In genomic region chr5:72382148-72382547, GRCm38 (mm10) we compare ENCODE assay signal across 12 mouse cellular contexts.
"Had no signal": no experiment of that assay in that cellular context is flagged by ENCODE, and none has a peak within 500 bp of the region (broad histone marks: within the 10 kb centered on the region; RNA-seq: fewer than 3 reads in every experiment).

No protein-coding gene starts in this region.

- DNase-seq: kidney, adult 2 months; kidney, postnatal 14 days; lung, postnatal 10 days; midbrain, embryonic 14.5 days; spleen, adult 18-20 months; thymus, adult 18-20 months; thymus, postnatal 14 days had no signal

- H3K9me3 ChIP-seq: kidney, embryonic 15.5 days; limb, embryonic 10.5 days; liver, embryonic 15.5 days; neural tube, embryonic 12.5 days had no signal

- H3K4me2 ChIP-seq: kidney, embryonic 15.5 days; liver, embryonic 11.5 days; liver, embryonic 15.5 days; neural tube, embryonic 12.5 days had no signal

- H3K4me3 ChIP-seq: kidney, embryonic 15.5 days; limb, embryonic 10.5 days; liver, embryonic 15.5 days; neural tube, embryonic 12.5 days had no signal

- H3K9ac ChIP-seq: kidney, embryonic 15.5 days; liver, embryonic 15.5 days; neural tube, embryonic 12.5 days had no signal

- H3K27ac ChIP-seq: kidney, embryonic 15.5 days; limb, embryonic 10.5 days; liver, embryonic 15.5 days; neural tube, embryonic 12.5 days had no signal

- H3K36me3 ChIP-seq: kidney, embryonic 15.5 days; limb, embryonic 10.5 days; liver, embryonic 15.5 days; neural tube, embryonic 12.5 days had no signal

- H3K4me1 ChIP-seq: kidney, embryonic 15.5 days; limb, embryonic 10.5 days; liver, embryonic 15.5 days; neural tube, embryonic 12.5 days had no signal

- H3K27me3 ChIP-seq: kidney, embryonic 15.5 days; liver, embryonic 15.5 days; neural tube, embryonic 12.5 days had no signal
